Mouse (Mus musculus) neural tube, embryonic 11.5 days (tissue): ENCODE data around the gene Cnr2. TPM values are rescaled to one million over a fixed set of nuclear protein-coding genes. Genes with fewer than 3 reads are reported as not detected.
A peak's percentile ranks its signal among the peaks of the same experiment; 100 is the strongest.

Experiments
- ATAC-seq: fragments of 200-750 bp; cut with Nextera tagmentation; 2 replicates; pipeline ENCODE4 v1.8.0; 2017; ENCODE audit warnings: moderate number of reproducible peaks, mild to moderate bottlenecking, moderate TSS enrichment, moderate library complexity; ENCODE audit not compliant: insufficient read depth, low FRiP score, low TSS enrichment
- DNase-seq: peaks from one replicate; pipeline ENCODE4 v3.0.0-alpha.2; 2015; ENCODE audit warnings: low spot score
- H3K27ac ChIP-seq: fragments of 300-500 bp; sonication (generic); 2 replicates; pipeline ENCODE4 v1.5.1; 2014; ENCODE audit warnings: low read depth, mild to moderate bottlenecking, low read length
- H3K27me3 ChIP-seq: fragments of 300-500 bp; sonication (generic); 2 replicates; pipeline ENCODE4 v1.6.1; 2014; ENCODE audit warnings: mild to moderate bottlenecking, low read length, mixed read lengths; ENCODE audit not compliant: control insufficient read depth, insufficient read depth
- H3K36me3 ChIP-seq: fragments of 300-500 bp; sonication (generic); 2 replicates; pipeline ENCODE4 v1.6.1; 2014; ENCODE audit warnings: mild to moderate bottlenecking, low read length, moderate library complexity, mixed read lengths; ENCODE audit not compliant: control insufficient read depth, insufficient read depth
- H3K4me1 ChIP-seq: fragments of 300-500 bp; sonication (generic); 2 replicates; pipeline ENCODE4 v1.6.1; 2014; ENCODE audit warnings: low read length, mixed read lengths; ENCODE audit not compliant: control insufficient read depth, insufficient read depth
- H3K4me2 ChIP-seq: fragments of 300-500 bp; sonication (generic); 2 replicates; pipeline ENCODE4 v1.6.1; 2014; ENCODE audit warnings: low read depth, mild to moderate bottlenecking, moderate library complexity
- H3K4me3 ChIP-seq: fragments of 300-500 bp; sonication (generic); 2 replicates; pipeline ENCODE4 v1.5.1; 2014; ENCODE audit warnings: low read depth, low read length
- H3K9ac ChIP-seq: fragments of 300-500 bp; sonication (generic); 2 replicates; pipeline ENCODE4 v1.6.1; 2014; ENCODE audit warnings: mild to moderate bottlenecking, low read length
- H3K9me3 ChIP-seq: fragments of 300-500 bp; sonication (generic); 2 replicates; pipeline ENCODE4 v1.6.1; 2016; ENCODE audit warnings: low read length; ENCODE audit not compliant: control insufficient read depth
- WGBS: fragments of 180-500 bp; shearing (Covaris S2); extraction: QIAGEN DNeasy Blood & Tissue Kit; methylation state at CpG from one replicate; pipeline ENCODE4 v1.1.7; 2014; 5-methylcytosine and 5-hydroxymethylcytosine counted together
- polyA plus RNA-seq: library from polyadenylated mRNA; unstranded; fragments of >200 nt; fragmentation: Nextera tagmentation; extraction: Ambion mirVana; gene quantifications from 2 replicates; pipeline ENCODE4 v1.2.1, GENCODE M21; 2014

The Cnr2 gene
- polyA plus RNA-seq, 1 experiment from 2014 or later, result 1.0 TPM

- Histone ChIP-seq H3K4me2 (no peak overlapping the region), H3K27ac (no peak overlapping the region), H3K9ac (no peak overlapping the region), H3K27me3 (no peaks in the 10 kb centered on the region), H3K9me3 (no peaks in the 10 kb centered on the region), H3K36me3 (no peaks in the 10 kb centered on the region), H3K4me3 (no peak overlapping the region), H3K4me1 (no peaks in the 10 kb centered on the region)
- ATAC-seq (no peak), DNase-seq (no peak)
- 93% methylated on average over 3 of the region's 3 CpGs for WGBS
Observed at GRCm38 (mm10) chr4:135906633-135907032, 11.4 kb downstream of the Cnr2 start.

- H3K4me1 ChIP-seq, result no peaks in the 10 kb centered on the region
- no peaks in the 10 kb centered on the region for H3K36me3 ChIP-seq
- no peak overlapping the region for H3K4me2 ChIP-seq
- WGBS, result 70% methylated on average over 13 of the region's 13 CpGs
- H3K9ac ChIP-seq, result no peak overlapping the region
- no peak overlapping the region for H3K27ac ChIP-seq
- H3K9me3 ChIP-seq, result no peaks in the 10 kb centered on the region
- DNase-seq, result no peak
- H3K27me3 ChIP-seq, result no peaks in the 10 kb centered on the region
- no peak for ATAC-seq
- no peak overlapping the region for H3K4me3 ChIP-seq
Observed at GRCm38 (mm10) chr4:135909326-135910066, 14.3 kb downstream of the Cnr2 start.

DNA sequence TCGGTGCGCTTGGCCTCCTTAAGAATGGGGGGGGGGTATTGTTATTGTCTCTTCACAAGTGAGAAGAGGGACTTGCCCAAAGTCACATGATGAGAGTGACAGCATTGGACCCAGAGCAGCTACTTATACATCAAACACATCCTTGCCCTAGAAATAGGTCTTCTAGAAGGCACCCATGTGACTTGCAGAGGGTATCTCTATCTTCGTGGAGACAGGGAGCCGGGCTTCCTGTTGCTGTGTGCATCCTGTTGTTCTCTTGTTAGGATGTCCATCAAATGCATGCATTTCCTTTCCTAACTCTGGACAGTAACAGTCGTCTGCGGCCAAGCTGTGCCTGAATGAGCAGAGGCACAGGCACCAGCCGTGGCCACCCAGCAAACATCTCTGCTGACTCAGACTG is 16.3 kb downstream of the Cnr2 start:
- Histone ChIP-seq H3K9ac (no peak overlapping the region), H3K4me2 (no peak overlapping the region), H3K9me3 (no peaks in the 10 kb centered on the region), H3K27ac (no peak overlapping the region), H3K36me3 (no peaks in the 10 kb centered on the region), H3K27me3 (no peaks in the 10 kb centered on the region), H3K4me1 (no peaks in the 10 kb centered on the region), H3K4me3 (no peak overlapping the region)
- DNase-seq (no peak), ATAC-seq (no peak)
- WGBS, result 77% methylated on average over 7 of the region's 7 CpGs

DNA sequence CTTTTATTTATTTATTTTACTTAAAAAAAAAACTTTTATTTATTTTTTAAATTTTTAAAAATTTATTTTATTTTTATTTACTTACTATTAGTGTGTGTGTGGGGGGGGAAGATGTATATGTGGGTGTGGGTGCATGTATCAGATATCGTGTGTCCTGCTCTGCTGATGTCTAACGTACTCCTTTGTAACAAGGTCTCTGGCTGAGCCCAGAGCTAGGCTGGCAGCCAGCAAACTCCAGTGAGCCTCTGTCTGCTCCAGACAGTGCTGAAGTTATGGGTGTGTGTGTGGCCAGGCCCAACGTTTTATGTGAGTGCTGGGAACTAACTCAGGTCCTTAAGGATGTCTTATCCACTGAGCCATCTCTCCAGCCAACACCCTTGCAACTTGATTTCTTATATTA is 17.0 kb downstream of the Cnr2 start:
- Histone ChIP-seq H3K4me2 (no peak overlapping the region), H3K9me3 (no peaks in the 10 kb centered on the region), H3K4me3 (no peak overlapping the region), H3K27me3 (no peaks in the 10 kb centered on the region), H3K4me1 (no peaks in the 10 kb centered on the region), H3K9ac (no peak overlapping the region), H3K36me3 (no peaks in the 10 kb centered on the region), H3K27ac (no peak overlapping the region)
- ATAC-seq (no peak), DNase-seq (no peak)
- WGBS, result 72% methylated on average over 3 of the region's 3 CpGs

DNA sequence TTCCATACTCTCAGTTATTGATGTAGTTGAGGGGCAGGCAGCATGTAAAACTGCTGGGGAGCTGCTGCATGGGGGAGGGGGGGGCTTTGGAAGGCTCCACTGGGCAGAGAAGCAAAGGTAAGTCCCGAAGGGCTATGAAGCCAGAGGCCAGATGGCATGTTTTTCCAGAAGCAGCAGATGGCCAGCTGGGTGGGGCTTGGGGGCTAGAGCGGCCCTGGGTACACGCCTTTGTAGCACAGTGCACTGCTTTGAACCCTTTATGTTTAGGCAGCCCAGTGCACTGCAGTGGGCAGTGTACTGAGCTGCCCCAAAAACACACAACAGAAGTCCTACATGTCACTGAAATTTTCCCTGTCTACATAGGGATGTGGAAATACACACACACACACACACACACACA is 17.6 kb downstream of the Cnr2 start:
- H3K27ac ChIP-seq, result 0 out of 2 replicates have a peak overlapping the region, but pooled peaks have one; percentile 56
- H3K4me1 ChIP-seq, result no peaks in the 10 kb centered on the region
- ATAC-seq, result peak; percentile 63
- peak; percentile 59 for DNase-seq
- H3K9me3 ChIP-seq, result no peaks in the 10 kb centered on the region
- H3K9ac ChIP-seq, result no peak overlapping the region
- H3K27me3 ChIP-seq, result no peaks in the 10 kb centered on the region
- H3K4me3 ChIP-seq, result no peak overlapping the region
- H3K4me2 ChIP-seq, result no peak overlapping the region
- no peaks in the 10 kb centered on the region for H3K36me3 ChIP-seq
- 11% methylated on average over 3 of the region's 3 CpGs for WGBS

DNA sequence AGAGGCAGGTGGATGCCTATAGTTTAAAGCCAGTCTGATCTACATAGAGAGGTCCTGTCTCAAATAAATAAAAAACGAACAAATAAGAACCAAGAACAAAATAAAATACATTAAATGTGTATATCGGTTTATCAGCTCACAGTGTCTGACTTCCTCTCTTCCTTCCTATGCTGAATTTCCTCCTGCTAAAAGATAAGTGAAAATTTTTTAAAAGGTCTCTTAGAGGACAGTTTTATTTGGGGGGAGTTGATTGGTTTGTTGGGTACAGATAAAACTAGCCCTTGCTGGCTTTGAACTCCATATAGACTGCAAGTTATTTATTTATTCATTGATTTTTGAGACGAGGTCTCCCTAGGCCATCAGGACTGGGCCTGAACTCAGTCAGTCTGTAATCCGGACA is 18.2 kb downstream of the Cnr2 start:
- H3K9me3 ChIP-seq, result no peaks in the 10 kb centered on the region
- ATAC-seq, result no peak
- DNase-seq, result no peak
- H3K9ac ChIP-seq, result no peak overlapping the region
- H3K27ac ChIP-seq, result peak overlapping the region; percentile 56; the same call in 1 of the 2 replicates
- H3K27me3 ChIP-seq, result no peaks in the 10 kb centered on the region
- WGBS, result 78% methylated on average over 4 of the region's 4 CpGs
- no peaks in the 10 kb centered on the region for H3K4me1 ChIP-seq
- H3K4me3 ChIP-seq, result no peak overlapping the region
- H3K36me3 ChIP-seq, result no peaks in the 10 kb centered on the region
- H3K4me2 ChIP-seq, result no peak overlapping the region

DNA sequence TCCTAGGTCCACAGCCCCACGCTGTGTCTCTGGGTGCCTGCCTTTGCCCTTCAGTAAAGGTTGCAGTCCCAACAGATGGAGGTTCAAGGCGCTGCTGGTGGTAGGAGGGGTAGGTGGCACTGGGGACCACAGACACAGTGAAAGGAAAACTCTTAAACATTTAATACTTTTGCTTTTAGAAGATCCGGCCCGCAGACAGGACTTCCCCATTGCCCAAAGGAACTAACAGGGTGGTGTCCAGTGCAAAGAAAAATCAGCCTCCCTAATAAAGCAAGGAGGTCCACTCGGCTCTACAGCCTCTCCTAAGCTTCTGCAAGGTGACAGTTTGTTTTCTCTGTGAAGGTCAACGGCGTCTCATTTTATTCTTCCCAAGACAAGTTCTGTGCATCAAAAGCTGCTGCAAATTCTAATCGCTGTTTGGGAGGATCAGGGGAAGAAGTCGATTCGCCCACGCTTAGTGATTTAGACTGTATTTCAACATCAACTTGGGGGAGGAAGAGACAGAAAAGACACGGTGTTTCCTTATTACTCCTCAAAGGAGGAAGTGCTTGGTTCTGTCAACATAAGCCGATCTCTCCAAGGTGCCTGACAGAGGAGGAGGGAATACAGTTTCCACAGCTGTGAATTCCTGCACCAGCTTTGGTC is 23.6 kb downstream of the Cnr2 start:
- H3K4me1 ChIP-seq, result peaks cover 8% of the 10 kb centered on the region; the same call in 1 of the 2 replicates
- no peak for DNase-seq
- H3K36me3 ChIP-seq, result no peaks in the 10 kb centered on the region
- WGBS, result 90% methylated on average over 13 of the region's 13 CpGs
- no peaks in the 10 kb centered on the region for H3K27me3 ChIP-seq
- ATAC-seq, result no peak
- H3K9ac ChIP-seq, result no peak overlapping the region
- no peak overlapping the region for H3K27ac ChIP-seq
- H3K9me3 ChIP-seq, result no peaks in the 10 kb centered on the region
- H3K4me3 ChIP-seq, result no peak overlapping the region
- H3K4me2 ChIP-seq, result no peak overlapping the region

DNA sequence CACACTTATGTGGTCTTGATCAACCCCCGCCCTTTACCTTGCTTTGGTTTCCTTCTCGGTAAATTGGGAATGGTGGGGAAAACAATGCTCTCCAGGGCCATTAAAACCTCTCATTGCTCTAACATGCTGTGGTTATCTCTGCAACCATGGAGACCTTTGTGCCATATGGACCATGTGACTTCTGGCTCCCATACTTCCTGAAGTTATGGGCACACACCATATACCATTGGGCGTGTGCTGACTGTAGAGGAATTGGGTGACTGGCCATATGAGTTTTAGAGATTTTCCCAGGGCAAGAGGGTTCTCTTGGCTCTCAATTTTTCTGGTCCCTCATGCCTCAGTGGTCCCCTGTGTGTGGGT is 24.1 kb downstream of the Cnr2 start:
- no peak overlapping the region for H3K4me3 ChIP-seq
- H3K27ac ChIP-seq, result no peak overlapping the region
- H3K4me1 ChIP-seq, result peaks cover 8% of the 10 kb centered on the region; the same call in 1 of the 2 replicates
- no peak overlapping the region for H3K9ac ChIP-seq
- DNase-seq, result no peak
- WGBS, result 88% methylated on average over 3 of the region's 3 CpGs
- H3K36me3 ChIP-seq, result no peaks in the 10 kb centered on the region
- H3K9me3 ChIP-seq, result no peaks in the 10 kb centered on the region
- no peak for ATAC-seq
- H3K27me3 ChIP-seq, result no peaks in the 10 kb centered on the region
- H3K4me2 ChIP-seq, result no peak overlapping the region
